Mouse (Mus musculus): ENCODE measurements around the gene Dcun1d3.

The Dcun1d3 gene

GRCm38 (mm10) chr7:119895639-119896512 lies at the start of gene Dcun1d3, which contains the start of gene Lyrm1:
Gene Dcun1d3, minus strand, starts transcription at chr7:119896298.
Gene Lyrm1, plus strand, starts transcription at chr7:119895861.
- peak; percentile 98 to 99 for DNase-seq

- peak; percentile 30 to 39 for DNase-seq
Observed at GRCm38 (mm10) chr7:119941569-119941968, 45.5 kb upstream of the Dcun1d3 start.

GRCm38 (mm10) chr7:119937036-119937435 lies 40.9 kb upstream of the Dcun1d3 start:
- DNase-seq, result no peak

GRCm38 (mm10) chr7:119936321-119936720 lies 40.2 kb upstream of the Dcun1d3 start:
- no peak for DNase-seq

GRCm38 (mm10) chr7:119928783-119929440 lies 32.8 kb upstream of the Dcun1d3 start:
- peak; percentile 8 to 36 for DNase-seq

GRCm38 (mm10) chr7:119921054-119921453 lies 25.0 kb upstream of the Dcun1d3 start:
- no peak for DNase-seq

GRCm38 (mm10) chr7:119920457-119920856 lies 24.4 kb upstream of the Dcun1d3 start:
- no peak for DNase-seq

- no peak for DNase-seq
Observed at GRCm38 (mm10) chr7:119911727-119912126, 15.6 kb upstream of the Dcun1d3 start.

- DNase-seq, result no peak
Observed at GRCm38 (mm10) chr7:119906523-119907215, 10.6 kb upstream of the Dcun1d3 start.

- DNase-seq, result peak in 1 of 2 experiments; percentile 16
Observed at GRCm38 (mm10) chr7:119899386-119900057, 3.4 kb upstream of the Dcun1d3 start.

- no peak for DNase-seq
Observed at GRCm38 (mm10) chr7:119898247-119898856, 2.3 kb upstream of the Dcun1d3 start.

GRCm38 (mm10) chr7:119897521-119898109 lies 1.5 kb upstream of the Dcun1d3 start:
- DNase-seq, result no peak

- no peak for DNase-seq
Observed at GRCm38 (mm10) chr7:119894818-119895544, 1.1 kb downstream of the Dcun1d3 start.

GRCm38 (mm10) chr7:119892742-119893141 lies 3.4 kb downstream of the Dcun1d3 start:
- DNase-seq, result no peak

- DNase-seq, result no peak
Observed at GRCm38 (mm10) chr7:119892198-119892597, 3.9 kb downstream of the Dcun1d3 start.

- DNase-seq, result no peak
Observed at GRCm38 (mm10) chr7:119887887-119888286, 8.2 kb downstream of the Dcun1d3 start.

- DNase-seq, result peak in 1 of 2 experiments; percentile 15
Observed at GRCm38 (mm10) chr7:119881229-119881628, 14.9 kb downstream of the Dcun1d3 start.

- DNase-seq, result peak; percentile 61 to 70
Observed at GRCm38 (mm10) chr7:119880345-119880744, 15.8 kb downstream of the Dcun1d3 start.

GRCm38 (mm10) chr7:119879171-119879570 lies 16.9 kb downstream of the Dcun1d3 start:
- DNase-seq, result peak in 1 of 2 experiments; percentile 14

GRCm38 (mm10) chr7:119875776-119876440 lies 20.2 kb downstream of the Dcun1d3 start:
- DNase-seq, result no peak

Data from lung, adult 18-20 months (tissue).